Mouse (Mus musculus) adrenal gland, postnatal 0 days (tissue): ENCODE measurements around the gene Kctd17. TPM values are rescaled to one million over a fixed set of nuclear protein-coding genes. Genes with fewer than 3 reads are reported as not detected.

Source experiments
- polyA plus RNA-seq: library from polyadenylated mRNA; unstranded; fragments of >200 nt; fragmentation: Nextera tagmentation; extraction: Ambion mirVana; gene quantifications from 2 replicates; pipeline ENCODE4 v1.2.1, GENCODE M21; 2015

Gene Kctd17
- polyA plus RNA-seq, result 42.4 and 48.4 TPM in 2 replicates

DNA sequence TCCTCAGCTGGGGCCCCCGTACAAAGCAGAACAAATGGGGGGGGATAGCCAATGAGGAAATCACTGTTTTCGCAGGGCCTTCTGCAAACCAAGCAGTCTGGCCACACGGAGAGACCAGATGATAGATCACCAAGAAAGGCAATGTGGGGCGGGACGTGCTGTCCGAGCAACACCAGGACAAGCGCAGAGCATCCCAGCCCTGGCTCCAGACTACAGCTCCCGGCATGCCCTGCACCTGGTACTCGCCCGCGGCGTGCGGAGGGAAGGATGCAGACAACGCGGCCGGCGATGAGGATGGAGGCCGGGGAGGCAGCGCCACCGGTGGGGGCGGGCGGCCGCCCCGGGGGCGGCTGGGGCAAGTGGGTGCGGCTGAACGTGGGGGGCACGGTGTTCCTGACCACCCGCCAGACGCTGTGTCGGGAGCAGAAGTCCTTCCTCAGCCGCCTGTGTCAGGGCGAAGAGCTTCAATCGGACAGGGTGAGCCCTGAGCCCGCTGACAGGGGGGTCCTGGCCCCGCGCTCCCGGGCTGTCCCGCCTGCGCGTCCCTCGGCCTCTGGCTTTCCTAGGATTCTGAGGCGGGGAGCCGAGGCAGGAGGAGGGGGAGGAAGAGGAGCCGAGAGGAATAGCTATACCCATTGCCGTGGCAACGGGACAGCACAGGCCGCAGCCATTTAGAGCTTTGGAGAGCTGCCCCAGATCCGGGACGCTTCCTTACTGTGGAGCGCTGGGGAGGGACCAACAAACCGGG lies at the start of gene Kctd17:
Gene Kctd17, plus strand, starts transcription at position 174 of the 748 bp plus-strand sequence.

GRCm38 (mm10) chr15:78395478-78395962 lies 32.8 kb upstream of the Kctd17 start, which contains the start of gene Tex33:
Gene Tex33 (minus strand): TSS chr15:78395912.

GRCm38 (mm10) chr15:78405517-78406211 lies 22.7 kb upstream of the Kctd17 start, which contains the start of gene Tst:
Gene Tst (minus strand): TSS chr15:78405907.

DNA sequence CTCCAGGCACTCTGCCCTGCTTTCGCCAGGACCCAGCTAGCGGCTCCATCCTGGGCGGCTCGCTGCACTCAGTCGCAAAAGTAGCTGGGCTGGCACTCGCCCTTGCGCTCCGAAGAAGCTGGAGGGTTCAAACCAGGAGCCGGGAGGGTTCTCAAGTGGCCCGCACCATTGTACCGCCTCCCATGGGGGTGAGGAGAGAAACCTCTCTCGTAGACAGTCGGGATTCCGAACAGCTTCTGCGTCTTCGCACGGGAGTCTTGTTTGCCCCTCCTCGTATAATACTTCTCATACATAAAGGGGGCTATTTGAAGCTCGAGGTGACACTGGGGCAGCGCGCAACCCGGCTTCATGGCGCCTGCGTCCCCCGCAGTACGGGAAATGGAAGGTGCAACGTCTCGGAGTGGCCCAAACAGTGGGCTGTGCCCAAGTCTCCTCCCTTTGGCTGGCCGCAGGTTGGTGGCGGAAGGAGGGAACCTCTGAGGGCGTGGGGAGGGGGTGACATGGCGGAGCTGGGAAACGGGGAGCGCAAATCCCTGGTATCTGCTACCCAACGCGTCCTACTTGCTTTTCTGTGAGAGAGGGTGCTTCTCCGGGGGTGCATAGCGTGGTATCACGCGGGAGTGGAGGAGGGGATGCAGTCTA lies 21.9 kb upstream of the Kctd17 start, which contains the start of gene Mpst:
Gene Mpst, plus strand, starts transcription at position 124 of the 642 bp plus-strand sequence.

GRCm38 (mm10) chr15:78468379-78468937 lies 40.1 kb downstream of the Kctd17 start, which contains the start of gene Tmprss6:
Gene Tmprss6 (minus strand): TSS chr15:78468634.

Other genes starting within 250 kb of the Kctd17 start
- 0.70 and 0.74 TPM in 2 replicates for gene Pvalb, start 222.2 kb upstream of the Kctd17 start, polyA plus RNA-seq
- gene Ncf4, start 183.8 kb upstream of the Kctd17 start, polyA plus RNA-seq, result 7.5 and 8.9 TPM in 2 replicates
- 0.50 and 0.59 TPM in 2 replicates for gene Csf2rb2, start 122.8 kb upstream of the Kctd17 start, polyA plus RNA-seq
- gene Csf2rb, start 102.8 kb upstream of the Kctd17 start, polyA plus RNA-seq, result 2.4 and 2.5 TPM in 2 replicates
- gene Tex33, start 32.7 kb upstream of the Kctd17 start, polyA plus RNA-seq, result not detected in 2 replicates
- 131 and 250 TPM in 2 replicates for gene Tst, start 22.7 kb upstream of the Kctd17 start, polyA plus RNA-seq
- gene Mpst, start 22.1 kb upstream of the Kctd17 start, polyA plus RNA-seq, result 2.3 and 3.6 TPM in 2 replicates
- 2.8 and 3.1 TPM in 2 replicates for gene Tmprss6, start 40.1 kb downstream of the Kctd17 start, polyA plus RNA-seq
- 0.47 and 1.1 TPM in 2 replicates for gene Il2rb, start 66.7 kb downstream of the Kctd17 start, polyA plus RNA-seq
- gene C1qtnf6, start 102.9 kb downstream of the Kctd17 start, polyA plus RNA-seq, result 35.7 and 62.6 TPM in 2 replicates
- 0.14 and 0.32 TPM in 2 replicates for gene Sstr3, start 116.1 kb downstream of the Kctd17 start, polyA plus RNA-seq
- 15.9 and 17.9 TPM in 2 replicates for gene Rac2, start 144.2 kb downstream of the Kctd17 start, polyA plus RNA-seq
- gene Cyth4, start 168.5 kb downstream of the Kctd17 start, polyA plus RNA-seq, result 7.9 and 8.0 TPM in 2 replicates